Mouse (Mus musculus): ENCODE measurements at regions not wholly inside any gene's neighbourhood (a gene's known extent, or its start where the extent isn't known, plus 50 kb on each side); places are given as distances from the start of the nearest gene placed in this dataset.
"Not testable (repeated sequence)": the region's sequence is repeated elsewhere in the genome, so short reads cannot be mapped to it uniquely, and the experiment has no call there.

DNA sequence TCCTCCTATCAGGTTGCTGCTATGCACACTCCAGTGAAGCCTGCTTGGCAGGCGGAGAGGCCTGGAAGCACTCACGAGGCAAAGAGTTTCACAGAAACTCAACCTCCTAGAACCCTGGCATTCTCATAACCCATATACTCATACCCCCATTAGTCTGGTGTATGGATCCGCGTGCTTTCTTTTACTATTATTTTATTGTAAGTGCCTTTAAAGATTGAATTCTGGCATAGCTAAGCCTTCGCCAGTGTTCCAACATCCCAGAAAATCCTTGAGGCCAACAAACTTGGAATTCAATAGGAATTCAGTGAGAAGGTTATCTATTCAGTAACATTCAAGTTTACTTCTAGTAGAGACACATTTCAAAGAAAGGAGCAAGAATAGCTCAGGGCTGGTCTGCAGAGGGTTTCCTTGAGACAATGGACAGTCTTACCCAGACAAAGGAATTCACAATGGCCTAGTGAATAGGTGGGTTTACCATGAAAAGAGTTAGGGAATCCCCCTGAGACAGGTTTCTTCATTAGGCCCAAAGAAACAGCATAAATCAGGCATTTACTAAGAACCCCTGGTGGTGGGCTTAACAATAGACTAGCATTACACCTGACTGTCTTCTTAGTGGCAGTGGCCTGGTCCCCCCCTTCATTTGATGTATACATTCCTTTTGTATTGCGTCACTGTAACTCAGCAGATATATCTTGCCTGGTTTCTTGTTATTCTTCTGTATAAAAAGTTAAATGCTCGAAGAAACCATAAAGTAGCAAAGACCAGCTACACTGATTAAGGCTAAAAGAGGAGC is 80.8 kb upstream of the Gm15446 start:
- DNase-seq: not testable (repeated sequence)

DNA sequence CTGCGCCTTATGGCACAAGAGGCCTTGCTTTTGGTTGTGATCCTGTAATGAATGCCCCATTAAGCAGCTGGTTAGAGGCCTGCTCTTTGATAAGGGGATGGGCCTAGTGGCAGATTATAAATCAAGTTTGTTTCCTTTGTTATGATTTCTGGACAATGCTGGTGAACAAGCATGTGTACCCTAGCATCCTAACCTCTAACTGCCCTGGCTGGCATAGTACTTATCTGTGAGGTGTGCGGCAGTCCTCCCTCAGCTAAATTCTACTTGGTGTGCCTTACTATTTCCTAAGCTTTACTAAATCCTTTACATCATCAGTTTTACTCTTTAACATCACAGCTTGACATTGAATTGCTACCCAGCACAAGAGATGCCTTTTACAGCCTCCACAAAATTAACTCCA is 79.0 kb upstream of the Gm15446 start:
- not testable (repeated sequence) for DNase-seq

DNA sequence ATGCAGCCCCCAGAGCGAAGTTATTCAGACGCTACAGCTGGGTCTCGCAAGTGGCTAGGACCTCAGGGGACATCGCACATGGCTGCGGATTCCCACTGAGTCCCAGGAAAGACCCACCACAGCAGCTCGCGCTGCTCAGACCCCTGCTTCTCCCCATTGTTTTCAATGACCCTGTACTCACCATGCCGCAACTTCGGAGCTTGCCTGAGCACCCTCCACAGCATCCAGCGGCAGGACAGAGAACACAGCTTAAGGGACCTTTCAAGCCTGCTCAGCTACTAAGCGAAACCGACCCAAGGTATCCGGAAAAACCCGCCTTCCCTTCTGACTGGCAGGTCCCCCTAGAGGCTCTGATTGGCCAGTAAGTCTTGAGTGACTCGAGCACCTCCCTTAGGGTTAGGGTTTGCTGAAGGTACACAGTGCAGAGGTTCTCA is 78.4 kb upstream of the Gm15446 start:
- DNase-seq: peak; percentile 53

DNA sequence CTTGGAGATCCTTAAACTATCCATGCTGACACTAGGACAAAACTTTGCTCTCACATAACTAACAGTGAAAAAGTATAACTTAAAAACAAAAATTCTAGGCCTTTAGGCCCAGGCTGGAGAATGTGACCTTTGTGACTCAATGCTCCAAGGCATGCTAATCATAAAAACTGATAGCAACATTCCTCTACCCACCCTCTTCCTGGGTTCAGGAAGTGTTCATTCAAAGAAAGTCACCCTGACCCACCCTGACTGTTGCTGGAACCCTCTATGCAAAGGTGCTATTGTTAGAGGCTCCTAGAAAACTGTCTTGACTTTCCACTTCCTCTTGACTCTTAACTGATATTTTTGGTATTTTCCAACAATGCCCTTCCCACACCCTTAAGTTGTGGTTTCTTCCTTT is 72.0 kb upstream of the Gm15446 start:
- DNase-seq: not testable (repeated sequence)

DNA sequence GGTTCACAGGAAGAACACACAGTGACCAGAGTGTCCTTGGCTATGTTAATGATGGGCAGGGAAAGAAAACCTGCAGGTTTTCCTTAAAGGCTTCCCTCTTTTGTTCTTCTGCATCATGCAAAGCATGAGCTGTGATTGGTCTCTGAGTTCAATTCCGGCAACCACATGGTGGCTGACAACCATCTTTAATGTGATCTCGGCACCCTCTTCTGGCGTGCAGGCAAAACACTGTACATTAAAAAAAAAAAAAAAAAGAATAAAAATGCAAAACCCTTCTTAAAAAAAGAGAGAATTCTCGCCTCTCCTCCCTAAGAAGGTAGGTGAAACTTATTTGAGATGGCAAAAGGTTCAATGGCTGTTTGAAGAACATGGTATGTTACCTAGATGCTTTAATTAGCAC is 62.8 kb upstream of the Gm15446 start:
- no peak for DNase-seq

DNA sequence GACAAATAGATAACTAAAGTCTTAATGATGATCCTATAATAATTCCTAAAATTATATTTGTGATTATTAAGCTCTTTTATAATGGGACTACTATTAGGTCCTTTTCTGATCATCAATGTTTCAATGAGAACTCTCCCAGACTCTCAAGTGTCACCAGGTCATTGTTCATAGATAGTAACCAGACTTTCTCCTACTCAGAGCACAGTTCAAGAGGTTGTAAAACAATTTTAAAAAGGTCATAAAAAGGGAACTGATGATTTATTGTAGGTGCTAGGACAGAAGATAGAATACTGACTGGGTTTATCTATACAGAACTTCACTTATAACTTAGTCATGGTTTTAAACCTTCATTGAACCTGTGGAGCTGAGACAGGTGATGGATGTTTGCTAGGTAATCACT is 58.7 kb upstream of the Gm15446 start:
- DNase-seq: not testable (repeated sequence)

DNA sequence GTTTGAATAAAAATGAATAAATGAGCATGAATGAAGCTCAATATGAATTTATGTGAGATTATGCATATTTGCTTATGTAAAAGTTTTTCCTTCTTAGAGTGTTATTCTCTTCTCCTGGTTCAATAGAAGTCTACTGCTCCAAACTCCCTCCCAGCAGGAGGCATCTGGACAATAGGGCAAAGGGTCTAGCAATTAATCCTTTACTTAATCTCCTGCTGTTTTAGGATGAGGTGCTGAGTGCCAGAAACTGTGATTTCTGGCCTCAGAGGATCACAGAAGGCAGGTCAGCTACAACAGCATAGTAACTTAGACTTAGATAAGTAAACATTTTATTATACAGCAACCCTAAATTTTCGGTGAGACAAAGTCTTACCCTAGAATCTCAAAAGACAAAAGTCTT is 57.6 kb upstream of the Gm15446 start:
- DNase-seq: no peak

DNA sequence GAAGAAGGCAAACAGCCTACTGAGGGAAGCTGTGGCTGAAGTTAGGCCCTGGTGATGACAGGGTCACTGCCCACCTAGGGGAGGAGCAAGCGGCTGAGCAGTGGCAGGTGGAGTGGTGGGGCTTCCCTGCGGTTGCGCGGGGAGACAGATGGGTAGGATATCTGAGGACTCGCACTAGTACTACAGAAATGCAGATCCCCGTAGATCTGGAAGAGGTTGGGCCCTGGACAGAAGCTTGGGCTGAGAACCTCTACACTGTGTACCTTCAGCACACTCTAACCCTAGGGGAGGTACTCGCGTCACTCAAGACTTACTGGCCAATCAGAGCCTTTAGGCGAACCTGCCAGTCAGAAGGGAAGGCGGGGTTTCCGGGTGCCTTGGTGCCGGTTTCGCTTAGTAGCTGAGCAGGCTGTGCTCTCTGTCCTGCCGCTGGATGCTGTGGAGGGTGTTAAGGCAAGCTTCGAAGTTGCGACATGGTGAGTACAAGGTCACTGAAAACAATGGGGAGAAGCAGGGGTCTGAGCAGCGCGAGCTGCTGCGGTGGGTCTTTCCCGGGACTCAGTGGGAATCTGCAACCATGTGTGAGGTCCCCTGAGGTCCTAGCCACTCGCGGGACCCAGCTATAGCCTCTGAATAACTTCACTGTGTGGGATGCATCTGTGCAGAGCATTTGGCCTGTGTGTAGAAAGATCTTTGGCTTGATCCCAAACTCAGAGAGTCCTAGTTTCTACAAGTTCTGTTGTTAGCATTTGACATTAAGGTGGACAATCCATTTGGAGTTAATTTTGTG is 56.7 kb upstream of the Gm15446 start:
- DNase-seq: peak; percentile 92

DNA sequence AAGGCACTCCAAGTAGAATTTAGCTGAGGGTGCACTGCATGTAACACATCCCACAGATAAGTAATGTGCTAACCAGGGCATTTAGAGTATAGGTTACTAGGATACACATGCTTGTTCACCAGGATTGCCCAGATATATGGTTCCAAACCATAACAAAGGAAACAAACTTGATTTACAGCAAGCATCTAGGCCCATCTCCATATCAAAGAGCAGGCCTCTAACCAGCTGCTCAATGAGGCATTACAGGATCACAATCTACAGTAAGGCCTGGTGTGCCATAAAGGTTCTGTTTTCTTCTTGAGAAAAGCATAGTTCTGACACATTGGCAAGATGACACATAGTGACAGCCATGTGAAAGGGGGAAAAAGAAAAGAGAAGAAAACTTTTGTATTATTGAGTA is 56.0 kb upstream of the Gm15446 start:
- not testable (repeated sequence) for DNase-seq
